Mouse (Mus musculus) ES-Bruce4 (cell line): ENCODE measurements at regions not wholly inside any gene's neighbourhood (a gene's known extent, or its start where the extent isn't known, plus 50 kb on each side); places are given as distances from the start of the nearest gene placed in this dataset.

Experiments
- CTCF ChIP-seq: IDR thresholded peaks from one replicate; pipeline ENCODE4 v1.8.1; 2011; ENCODE audit warnings: low read depth, low read length
- EP300 ChIP-seq: IDR thresholded peaks from 2 replicates; pipeline ENCODE4 v1.6.1; 2011; ENCODE audit warnings: low read depth, low read length; ENCODE audit not compliant: insufficient read depth
- POLR2A ChIP-seq: IDR thresholded peaks from one replicate; pipeline ENCODE4 v1.8.1; 2011; ENCODE audit warnings: low read length; ENCODE audit not compliant: insufficient read depth

DNA sequence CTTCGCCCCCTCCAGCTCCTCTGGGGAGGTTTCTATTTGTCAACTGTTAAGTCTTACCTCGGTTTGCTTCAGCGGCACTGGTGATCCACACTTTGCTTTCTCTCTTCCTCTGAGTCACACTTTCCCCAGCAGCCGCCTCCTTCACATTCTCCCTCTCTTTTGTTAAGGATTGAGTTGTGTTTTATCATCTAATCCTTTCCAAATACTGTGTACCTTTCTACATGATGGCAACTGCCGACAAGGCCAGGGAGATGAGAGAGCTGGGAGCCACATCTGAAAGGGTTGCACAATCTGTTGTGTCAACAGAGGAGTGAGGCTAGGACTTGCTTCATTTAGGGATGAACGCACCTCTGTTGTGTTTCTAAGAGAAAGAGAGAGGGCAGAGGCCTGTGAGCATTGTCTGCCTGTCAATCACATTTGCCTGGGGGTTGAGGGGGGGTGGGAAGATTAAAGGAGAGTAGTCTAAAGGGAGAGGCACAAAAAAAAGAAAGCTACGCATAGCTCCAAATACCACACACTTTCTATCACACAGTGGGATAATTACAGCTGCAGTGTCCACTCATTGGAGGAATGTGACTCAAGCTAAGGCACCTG, 369.1 kb upstream of the Adamts16 start:
- TF ChIP-seq CTCF (no peak), EP300 (no peak), POLR2A (no peak)
